Mouse (Mus musculus) cortical plate, adult 2 months (tissue): ENCODE data around the gene Msl2. TPM values are rescaled to one million over a fixed set of nuclear protein-coding genes. Genes with fewer than 3 reads are reported as not detected.

Experiments used
- H3K27ac ChIP-seq: fragments of 200-500 bp; 2 replicates; pipeline ENCODE4 v1.5.1; 2012; ENCODE audit warnings: low read length, control low read depth, inconsistent platforms; ENCODE audit not compliant: insufficient read depth
- H3K4me1 ChIP-seq: fragments of 200-500 bp; 2 replicates; pipeline ENCODE4 v1.6.1; 2011; ENCODE audit warnings: low read length; ENCODE audit not compliant: control insufficient read depth, insufficient read depth
- H3K4me3 ChIP-seq: fragments of 200-500 bp; 2 replicates; pipeline ENCODE4 v1.5.1; 2011; ENCODE audit warnings: mild to moderate bottlenecking, low read length, control low read depth; ENCODE audit not compliant: insufficient read depth
- CTCF ChIP-seq: fragments of 200-500 bp; IDR thresholded peaks from 2 replicates; pipeline ENCODE4 v1.5.1; 2011; ENCODE audit warnings: mild to moderate bottlenecking, control low read depth, low read length; ENCODE audit not compliant: insufficient read depth; ENCODE audit errors: extremely low read depth
- POLR2A ChIP-seq: fragments of 200-500 bp; IDR thresholded peaks from 2 replicates; pipeline ENCODE4 v1.6.1; 2011; ENCODE audit warnings: mild to moderate bottlenecking, low read length, control low read depth; ENCODE audit not compliant: insufficient read depth; ENCODE audit errors: extremely low read depth
- polyA plus RNA-seq: library from polyadenylated mRNA; depleted of rRNA; stranded (reverse); fragments of >200 nt; gene quantifications from 2 replicates; pipeline ENCODE4 v1.2.3, GENCODE M21; 2012; rRNA removed

Msl2 gene
- polyA plus RNA-seq, result 24.7 and 26.4 TPM in 2 replicates

DNA sequence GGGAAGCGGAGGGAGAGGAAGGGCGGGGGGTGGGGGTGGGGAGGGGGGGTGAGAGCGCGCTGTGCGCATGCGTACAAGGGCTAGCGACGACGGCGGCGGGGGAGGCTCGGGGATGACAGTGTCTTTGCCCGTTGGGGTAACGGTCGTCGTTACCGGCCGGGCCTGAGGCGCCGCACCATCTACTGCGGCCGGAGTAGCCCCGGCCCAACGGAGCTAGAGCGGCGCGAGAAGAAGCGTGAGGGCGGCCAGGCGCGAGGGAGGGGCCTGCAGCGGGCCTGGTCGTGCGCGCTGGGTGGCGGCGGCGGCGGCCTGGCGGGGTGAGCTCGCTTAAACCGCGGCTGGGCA is at the start of gene Msl2:
Gene Msl2, plus strand, starts transcription at position 115 of the 345 bp plus-strand sequence.
- Histone ChIP-seq H3K4me3 (peak within 1 kb of the TSS; percentile 94), H3K27ac (peak within 1 kb of the TSS; percentile 100)
- TF ChIP-seq POLR2A (peak; percentile 76), CTCF (no peak)

GRCm38 (mm10) chr9:101033761-101034447 is 40.0 kb upstream of the Msl2 start:
- peak overlapping the region; percentile 78 for H3K4me3 ChIP-seq
- no peak for TF ChIP-seq CTCF
- TF ChIP-seq POLR2A, result no peak
- peaks cover 1% of the 10 kb centered on the region; the same call in 1 of the 2 replicates for H3K4me1 ChIP-seq
- peak overlapping the region; percentile 62 for H3K27ac ChIP-seq

More for the DNA sequence above, at the start of gene Msl2:
- peaks cover 5% of the 10 kb centered on the region; the same call in 1 of the 2 replicates for H3K4me1 ChIP-seq

DNA sequence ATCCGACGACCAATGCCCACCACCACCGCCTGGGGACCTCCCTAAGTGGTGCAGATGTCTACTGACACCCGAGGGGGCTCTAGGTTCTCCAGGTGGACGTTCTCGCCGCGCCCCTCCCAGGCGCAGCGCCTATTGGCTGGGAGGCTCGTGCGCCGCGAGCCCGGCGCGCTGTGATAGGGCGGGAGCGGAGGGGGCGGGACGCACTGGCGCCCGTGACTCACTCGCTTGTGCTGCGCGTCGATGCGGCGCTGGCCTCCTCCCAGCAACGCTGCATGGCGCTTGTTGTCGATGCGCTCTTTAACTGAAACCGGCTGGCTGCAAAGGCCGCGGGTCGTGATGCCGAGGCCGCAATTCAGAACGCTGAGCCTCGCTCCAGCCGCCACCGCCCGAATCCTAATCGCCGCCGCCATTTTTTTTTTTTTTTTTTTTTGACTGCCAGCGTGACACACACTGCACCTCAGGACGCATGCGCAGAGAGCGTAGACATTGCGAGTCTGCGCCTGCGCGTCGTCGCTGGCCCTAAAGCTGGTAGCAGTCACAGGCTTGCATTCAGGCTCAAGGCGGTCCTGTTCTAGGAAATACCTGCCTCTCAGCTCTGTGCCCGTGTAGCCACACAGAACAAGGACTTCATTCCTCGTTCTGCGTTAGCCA is 39.3 kb upstream of the Msl2 start, which contains the start of gene Pccb:
Gene Pccb, minus strand, starts transcription at position 451 of the 651 bp plus-strand sequence.
- Histone ChIP-seq H3K4me1 (peaks cover 1% of the 10 kb centered on the region; the same call in 1 of the 2 replicates), H3K4me3 (peak within 1 kb of the TSS; percentile 78), H3K27ac (peak within 1 kb of the TSS; percentile 91)
- peak; percentile 99 for TF ChIP-seq POLR2A
- TF ChIP-seq CTCF, result no peak

GRCm38 (mm10) chr9:101035836-101036596 is 37.9 kb upstream of the Msl2 start:
- TF ChIP-seq POLR2A (no peak), CTCF (no peak)
- Histone ChIP-seq H3K27ac (no peak overlapping the region), H3K4me1 (peaks cover 1% of the 10 kb centered on the region; the same call in 1 of the 2 replicates), H3K4me3 (no peak overlapping the region)

GRCm38 (mm10) chr9:101036876-101037275 is 37.0 kb upstream of the Msl2 start:
- peaks cover 1% of the 10 kb centered on the region; the same call in 1 of the 2 replicates for H3K4me1 ChIP-seq
- no peak overlapping the region for H3K27ac ChIP-seq
- TF ChIP-seq POLR2A (no peak), CTCF (no peak)
- no peak overlapping the region for H3K4me3 ChIP-seq

DNA sequence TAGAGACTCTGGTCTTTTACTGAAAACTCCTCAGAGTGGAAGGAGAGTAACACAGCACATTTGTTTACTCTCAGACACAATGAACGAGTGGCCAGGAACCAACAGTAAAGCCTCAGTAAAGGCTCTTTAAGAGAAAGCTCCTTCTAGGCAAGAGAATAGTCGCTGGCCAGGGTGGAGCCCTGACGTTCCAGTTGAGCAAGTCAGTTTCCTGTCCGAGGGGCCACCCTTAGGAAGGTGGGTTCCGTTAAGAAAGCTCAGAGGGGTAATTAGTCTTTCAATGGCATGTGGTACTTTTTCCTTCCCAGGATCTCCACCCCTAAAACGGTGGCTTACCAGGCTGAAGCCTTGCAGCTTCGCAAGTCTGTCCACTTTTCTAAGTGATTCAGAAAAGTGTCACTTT is 36.5 kb upstream of the Msl2 start:
- no peak overlapping the region for H3K27ac ChIP-seq
- peaks cover 1% of the 10 kb centered on the region; the same call in 1 of the 2 replicates for H3K4me1 ChIP-seq
- H3K4me3 ChIP-seq, result no peak overlapping the region
- TF ChIP-seq POLR2A (no peak), CTCF (no peak)

DNA sequence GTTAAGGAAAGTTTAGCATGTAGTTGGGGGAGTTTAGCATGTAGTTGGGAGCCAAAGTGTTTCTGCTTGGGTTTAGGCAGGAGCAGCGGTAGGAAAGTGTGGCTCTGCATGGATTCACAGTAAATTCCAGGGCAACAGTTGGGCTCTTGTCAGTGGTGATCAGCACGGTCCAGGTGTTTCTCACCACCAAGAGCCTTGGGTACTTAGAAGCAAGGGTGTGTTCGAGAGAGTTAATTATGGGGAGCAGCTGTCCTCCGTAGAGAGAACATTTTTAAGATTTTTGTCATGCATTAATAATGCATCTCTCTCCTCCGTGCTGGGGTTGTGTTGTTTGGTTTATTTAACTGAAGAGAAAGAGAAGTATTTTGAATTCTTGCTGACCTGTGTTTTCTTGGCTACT is 35.3 kb upstream of the Msl2 start:
- Histone ChIP-seq H3K27ac (no peak overlapping the region), H3K4me1 (peaks cover 1% of the 10 kb centered on the region; the same call in 1 of the 2 replicates), H3K4me3 (no peak overlapping the region)
- TF ChIP-seq CTCF (no peak), POLR2A (no peak)

- H3K27ac ChIP-seq, result no peak overlapping the region
- TF ChIP-seq CTCF, result no peak
- TF ChIP-seq POLR2A, result no peak
- H3K4me3 ChIP-seq, result no peak overlapping the region
- no peaks in the 10 kb centered on the region for H3K4me1 ChIP-seq
Observed at GRCm38 (mm10) chr9:101041508-101041907, 32.4 kb upstream of the Msl2 start.

- TF ChIP-seq POLR2A, result no peak
- TF ChIP-seq CTCF, result no peak
- H3K4me3 ChIP-seq, result no peak overlapping the region
- no peak overlapping the region for H3K27ac ChIP-seq
- no peaks in the 10 kb centered on the region for H3K4me1 ChIP-seq
Observed at GRCm38 (mm10) chr9:101042249-101042648, 31.7 kb upstream of the Msl2 start.
